30 mouse cellular contexts compared by ENCODE assay signal in genomic region chrX:23675450-23675849, GRCm38 (mm10). TPM values are rescaled to one million over a fixed set of nuclear protein-coding genes. Genes with fewer than 3 reads are reported as not detected.
DNase-seq lines count a peak whose midpoint lies in the region; ATAC-seq and TF ChIP-seq lines count a peak whose summit lies in the region.
"Had no signal": no experiment of that assay in that cellular context is flagged by ENCODE, and none has a peak within 500 bp of the region (broad histone marks: within the 10 kb centered on the region; RNA-seq: fewer than 3 reads in every experiment).

No protein-coding gene starts in this region.

- peaks cover 2% of the 10 kb centered on the region; the same call in 1 of the 2 replicates for H3K4me1 ChIP-seq in spleen, adult 2 months (ENCODE audit: control insufficient read depth, insufficient read depth, insufficient read length)
- peaks cover 2 to 4% of the 10 kb centered on the region in 2 experiments; a peak in 1 of 4 replicates for H3K4me1 ChIP-seq in MEL (ENCODE audit: control insufficient read depth in 1 of 2, insufficient read depth in 2 of 2, low read length in 2 of 2)
- H3K4me1 ChIP-seq: embryonic facial prominence, embryonic 10.5 days; embryonic facial prominence, embryonic 15.5 days; forebrain, embryonic 13.5 days; heart, embryonic 12.5 days; hindbrain, embryonic 15.5 days; megakaryocyte, embryonic 14.5 days; midbrain, embryonic 13.5 days; neural tube, embryonic 15.5 days had no signal

- H3K4me3 ChIP-seq in spleen, adult 2 months (ENCODE audit: extremely low read depth, insufficient read depth, insufficient read length): no peak overlapping the region
- H3K4me3 ChIP-seq in MEL (ENCODE audit: control insufficient read depth in 1 of 2, insufficient read depth in 1 of 2, low read depth in 2 of 2, low read length in 2 of 2): no peak overlapping the region
- H3K4me3 ChIP-seq: embryonic facial prominence, embryonic 10.5 days; embryonic facial prominence, embryonic 15.5 days; forebrain, embryonic 13.5 days; heart, adult 2 months; heart, embryonic 12.5 days; hindbrain, embryonic 15.5 days; megakaryocyte, embryonic 14.5 days; midbrain, embryonic 13.5 days; neural tube, embryonic 15.5 days had no signal

- no peak for DNase-seq in spleen, adult 2 months (ENCODE audit: low read depth in 1 of 2, low spot score in 2 of 2)
- no peak for DNase-seq in spleen, adult 12 weeks (ENCODE audit: low spot score)
- peak; percentile 74 for DNase-seq in MEL (ENCODE audit: low read depth, low spot score)
- DNase-seq in gastrocnemius, adult 18-20 months (ENCODE audit: low spot score): no peak
- DNase-seq in frontal cortex, postnatal 14 days (ENCODE audit: low spot score in 2 of 2): no peak
- DNase-seq in adrenal gland, postnatal 10 days: no peak
- DNase-seq: adrenal gland, postnatal 25 days; cerebellum, adult 18-20 months; cerebellum, postnatal 10 days; gastrocnemius, postnatal 36 days; heart, adult 2 months; heart, postnatal 4 days; kidney, adult 11 months; kidney, postnatal 14 days; layer of hippocampus, adult 9-11 months; liver; lung, postnatal 10 days; right cerebral cortex, postnatal 14 days had no signal

- peak overlapping the region; percentile 9; the same call in 1 of the 2 replicates for H3K27ac ChIP-seq in spleen, adult 2 months (ENCODE audit: insufficient read depth, low read length)
- no peak overlapping the region for H3K27ac ChIP-seq in MEL (ENCODE audit: control insufficient read depth, low read depth, low read length)
- H3K27ac ChIP-seq: embryonic facial prominence, embryonic 10.5 days; embryonic facial prominence, embryonic 15.5 days; forebrain, embryonic 13.5 days; heart, adult 2 months; hindbrain, embryonic 15.5 days; midbrain, embryonic 13.5 days; neural tube, embryonic 15.5 days had no signal

- H3K79me2 ChIP-seq in MEL (ENCODE audit: control insufficient read depth, insufficient read depth, low read length, poor library complexity): no peaks in the 10 kb centered on the region

- H3K9me3 ChIP-seq in MEL (replicated peaks; ENCODE audit: insufficient read depth, low read length): no peaks in the 10 kb centered on the region
- H3K9me3 ChIP-seq: embryonic facial prominence, embryonic 10.5 days; embryonic facial prominence, embryonic 15.5 days; forebrain, embryonic 13.5 days; G1E; heart, embryonic 12.5 days; hindbrain, embryonic 15.5 days; megakaryocyte, embryonic 14.5 days; midbrain, embryonic 13.5 days; neural tube, embryonic 15.5 days had no signal

- peak in 1 of 2 experiments; percentile 67; a peak in 2 of 4 replicates for TF ChIP-seq EP300 in MEL (IDR thresholded peaks at IDR 0.05; ENCODE audit: low read depth in 1 of 2, low read length in 2 of 2)

- TF ChIP-seq RAD21 in MEL (IDR thresholded peaks at IDR 0.05; ENCODE audit: low read depth, low read length): no peak

- no peaks in the 10 kb centered on the region for H3K27me3 ChIP-seq in spleen, adult 2 months (ENCODE audit: control insufficient read depth, insufficient read depth, low read length)
- no peaks in the 10 kb centered on the region for H3K27me3 ChIP-seq in MEL (ENCODE audit: control insufficient read depth in 1 of 2, insufficient read depth in 2 of 2, low read length in 2 of 2)
- H3K27me3 ChIP-seq: embryonic facial prominence, embryonic 15.5 days; forebrain, embryonic 13.5 days; heart, embryonic 12.5 days; hindbrain, embryonic 15.5 days; megakaryocyte, embryonic 14.5 days; midbrain, embryonic 13.5 days; neural tube, embryonic 15.5 days had no signal

- TF ChIP-seq CTCF in spleen, adult 2 months (IDR thresholded peaks at IDR 0.05; ENCODE audit: extremely low read depth, insufficient read depth, insufficient read length, insufficient replicate concordance): no peak
- TF ChIP-seq CTCF in MEL (IDR thresholded peaks at IDR 0.05 in 2 of 3, conservative IDR thresholded peaks at IDR 0.05 in 1 of 3; ENCODE audit: control insufficient read depth in 1 of 3, insufficient read depth in 1 of 3, low read depth in 2 of 3, low read length in 3 of 3, poor library complexity in 1 of 3, severe bottlenecking in 1 of 3): no peak

- ATAC-seq in hematopoietic stem cell, adult 5-6 weeks (replicated peaks in 1 of 2; ENCODE audit: insufficient read depth in 1 of 2, low FRiP score in 2 of 2, low TSS enrichment in 1 of 2, low read depth in 1 of 2, poor library complexity in 2 of 2, severe bottlenecking in 2 of 2): peak; percentile 81 to 89
- ATAC-seq in neutrophil, adult 5-6 weeks (ENCODE audit: extremely low read depth, insufficient number of reproducible peaks, low FRiP score, poor library complexity, severe bottlenecking): peak; percentile 82
- ATAC-seq: forebrain, embryonic 13.5 days; inflammation-experienced regulatory T-cells, adult 6 months; midbrain, embryonic 13.5 days had no signal

- H3K36me3 ChIP-seq in spleen, adult 2 months (ENCODE audit: control insufficient read depth, insufficient read depth, low read length): no peaks in the 10 kb centered on the region
- H3K36me3 ChIP-seq in MEL (ENCODE audit: control insufficient read depth in 1 of 2, insufficient read depth in 2 of 2, low read length in 2 of 2): peaks cover 0 to 18% of the 10 kb centered on the region in 2 experiments; a peak in 2 of 4 replicates
- H3K36me3 ChIP-seq: embryonic facial prominence, embryonic 10.5 days; embryonic facial prominence, embryonic 15.5 days; G1E; heart, embryonic 12.5 days; hindbrain, embryonic 15.5 days; midbrain, embryonic 13.5 days; neural tube, embryonic 15.5 days had no signal

- no peak for TF ChIP-seq POLR2A in spleen, adult 2 months (IDR thresholded peaks at IDR 0.05; ENCODE audit: low read depth, low read length)
- no peak for TF ChIP-seq POLR2A in MEL (IDR thresholded peaks at IDR 0.05; ENCODE audit: control insufficient read depth in 1 of 2, insufficient read depth in 1 of 2, low read depth in 1 of 2, low read length in 2 of 2, poor library complexity in 1 of 2)

- peak overlapping the region; percentile 29; the same call in 1 of the 2 replicates for H3K9ac ChIP-seq in MEL (ENCODE audit: control insufficient read depth, low read depth, low read length, poor library complexity, severe bottlenecking)
- H3K9ac ChIP-seq: embryonic facial prominence, embryonic 15.5 days; forebrain, embryonic 13.5 days; heart, embryonic 12.5 days; hindbrain, embryonic 15.5 days; midbrain, embryonic 13.5 days; neural tube, embryonic 15.5 days had no signal

- WGBS in spleen, adult 2 months: 39% methylated on average over 1 of the region's 1 CpGs

TF ChIP-seq in MEL, 35 proteins besides CTCF, POLR2A, EP300 and RAD21:
- TF ChIP-seq MYC (IDR thresholded peaks at IDR 0.05; ENCODE audit: low read depth, low read length) (0 out of 2 replicates have a peak, but pooled peaks have one; percentile 26), MAX (IDR thresholded peaks at IDR 0.05; ENCODE audit: low read length) (no peak), NELFE (IDR thresholded peaks at IDR 0.05; ENCODE audit: low read depth, low read length) (no peak), TAL1 (IDR thresholded peaks at IDR 0.05; ENCODE audit: low read length) (no peak), NRF1 (IDR thresholded peaks at IDR 0.05; ENCODE audit: insufficient read depth, low read depth, low read length, poor library complexity, severe bottlenecking) (no peak), RCOR1 (IDR thresholded peaks at IDR 0.05; ENCODE audit: low read depth, low read length) (peak; percentile 51; the same call in 1 of the 2 replicates), MAZ (IDR thresholded peaks at IDR 0.05; ENCODE audit: low read depth, low read length) (no peak), SMC3 (IDR thresholded peaks at IDR 0.05; ENCODE audit: low read depth, low read length) (no peak), MYB (IDR thresholded peaks at IDR 0.05; ENCODE audit: low read depth, low read length) (no peak), ZNF384 (IDR thresholded peaks at IDR 0.05; ENCODE audit: low read depth, low read length) (peak; percentile 57; the same call in 1 of the 2 replicates), ZKSCAN1 (IDR thresholded peaks at IDR 0.05; ENCODE audit: low read depth, low read length) (no peak), TBP (IDR thresholded peaks at IDR 0.05; ENCODE audit: low read depth, low read length) (no peak), CHD2 (IDR thresholded peaks at IDR 0.05; ENCODE audit: low read length) (no peak), ZC3H11A (IDR thresholded peaks at IDR 0.05; ENCODE audit: low read depth, low read length) (no peak), E2F4 (IDR thresholded peaks at IDR 0.05; ENCODE audit: borderline replicate concordance, low read depth, low read length) (no peak), MXI1 (IDR thresholded peaks at IDR 0.05; ENCODE audit: low read depth, low read length) (no peak), ELF1 (IDR thresholded peaks at IDR 0.05; ENCODE audit: low read depth, low read length) (no peak), MAFK (IDR thresholded peaks at IDR 0.05; ENCODE audit: borderline replicate concordance, low read depth, low read length) (no peak), MEF2A (IDR thresholded peaks at IDR 0.05; ENCODE audit: extremely low read depth, insufficient replicate concordance, low read depth, low read length, poor library complexity, severe bottlenecking) (no peak), GATA1 (IDR thresholded peaks at IDR 0.05; ENCODE audit: low read depth, low read length) (no peak), BHLHE40 (IDR thresholded peaks at IDR 0.05; ENCODE audit: borderline replicate concordance, low read depth, low read length) (no peak), POLR2AphosphoS5 (IDR thresholded peaks at IDR 0.05; ENCODE audit: borderline replicate concordance, low read depth, low read length) (no peak), ETS1 (IDR thresholded peaks at IDR 0.05; ENCODE audit: low read depth, low read length) (no peak), HCFC1 (IDR thresholded peaks at IDR 0.05; ENCODE audit: low read depth, low read length) (no peak)
TF ChIP-seq in MEL: peak in this region for 3.

RNA-seq across cellular contexts. Expression of gene Wdr44, which starts 17.4 kb away (rescaled TPM):
- polyA plus RNA-seq in spleen, adult 2 months (2012; rRNA removed): 4.3 and 6.9 TPM in 2 replicates
- total RNA-seq in MEL (2012; rRNA removed): 7.5 and 10.4 TPM in 2 replicates
- 10 to 100 TPM in 1 of 2 experiments, not detected in 1; 20.3 TPM for polyA plus RNA-seq in MEL (2012; ENCODE audit: insufficient read depth in 1 of 2, insufficient read length in 2 of 2, low read depth in 1 of 2, low replicate concordance in 2 of 2, missing spikeins in 1 of 2)
- 16.9 and 19.1 TPM in 2 replicates for total RNA-seq in hematopoietic stem cell, adult 5-6 weeks (2017)
- 41.3 and 48.8 TPM in 2 replicates for total RNA-seq in neutrophil, adult 5-6 weeks (2017)
- total RNA-seq in gastrocnemius, adult 18-20 months (2021): 10 to 100 TPM; 17.4 to 17.9 TPM
- 1 to 10 TPM; 7.7 to 9.4 TPM for total RNA-seq in adrenal gland, postnatal 10 days (2021)
